Mouse (Mus musculus) midbrain, embryonic 13.5 days (tissue): Measurements from ENCODE around the gene Gadd45a. TPM values are rescaled to one million over a fixed set of nuclear protein-coding genes. Genes with fewer than 3 reads are reported as not detected.

ENCODE experiments used
- ATAC-seq: fragments of 200-750 bp; cut with Nextera tagmentation; 2 replicates; pipeline ENCODE4 v1.8.0; 2017; ENCODE audit warnings: mild to moderate bottlenecking, moderate TSS enrichment, moderate library complexity
- H3K27ac ChIP-seq: fragments of 300-500 bp; sonication (generic); 2 replicates; pipeline ENCODE4 v1.5.1; 2015; ENCODE audit warnings: inconsistent platforms, mild to moderate bottlenecking, moderate library complexity
- H3K27me3 ChIP-seq: fragments of 300-500 bp; sonication (generic); 2 replicates; pipeline ENCODE4 v1.6.1; 2015; ENCODE audit warnings: mild to moderate bottlenecking, inconsistent platforms
- H3K36me3 ChIP-seq: fragments of 300-500 bp; sonication (generic); 2 replicates; pipeline ENCODE4 v1.6.1; 2015; ENCODE audit warnings: mild to moderate bottlenecking, inconsistent platforms
- H3K4me1 ChIP-seq: fragments of 300-500 bp; sonication (generic); replicated peaks from 2 replicates; pipeline ENCODE4 v1.6.1; 2015; ENCODE audit warnings: inconsistent platforms
- H3K4me2 ChIP-seq: fragments of 300-500 bp; sonication (generic); replicated peaks from 2 replicates; pipeline ENCODE4 v1.6.1; 2015; ENCODE audit warnings: moderate library complexity, mild to moderate bottlenecking, inconsistent platforms
- H3K4me3 ChIP-seq: fragments of 300-500 bp; sonication (generic); replicated peaks from 2 replicates; pipeline ENCODE4 v1.5.1; 2015; ENCODE audit warnings: mild to moderate bottlenecking, inconsistent platforms
- H3K9ac ChIP-seq: fragments of 300-500 bp; sonication (generic); replicated peaks from 2 replicates; pipeline ENCODE4 v1.6.1; 2015; ENCODE audit warnings: mild to moderate bottlenecking, inconsistent platforms
- H3K9me3 ChIP-seq: fragments of 300-500 bp; sonication (generic); 2 replicates; pipeline ENCODE4 v1.6.1; 2016; ENCODE audit warnings: mild to moderate bottlenecking, inconsistent platforms
- WGBS: fragments of 180-500 bp; shearing (Covaris S2); methylation state at CpG from one replicate; pipeline ENCODE4 v1.1.7; 2015; 5-methylcytosine and 5-hydroxymethylcytosine counted together
- polyA plus RNA-seq: library from polyadenylated mRNA; unstranded; fragments of >200 nt; fragmentation: Nextera tagmentation; extraction: Ambion mirVana; gene quantifications from 2 replicates; pipeline ENCODE4 v1.2.1, GENCODE M21; 2015

The Gadd45a gene
- polyA plus RNA-seq, 1 experiment from 2014 or later: 21.1 TPM

DNA sequence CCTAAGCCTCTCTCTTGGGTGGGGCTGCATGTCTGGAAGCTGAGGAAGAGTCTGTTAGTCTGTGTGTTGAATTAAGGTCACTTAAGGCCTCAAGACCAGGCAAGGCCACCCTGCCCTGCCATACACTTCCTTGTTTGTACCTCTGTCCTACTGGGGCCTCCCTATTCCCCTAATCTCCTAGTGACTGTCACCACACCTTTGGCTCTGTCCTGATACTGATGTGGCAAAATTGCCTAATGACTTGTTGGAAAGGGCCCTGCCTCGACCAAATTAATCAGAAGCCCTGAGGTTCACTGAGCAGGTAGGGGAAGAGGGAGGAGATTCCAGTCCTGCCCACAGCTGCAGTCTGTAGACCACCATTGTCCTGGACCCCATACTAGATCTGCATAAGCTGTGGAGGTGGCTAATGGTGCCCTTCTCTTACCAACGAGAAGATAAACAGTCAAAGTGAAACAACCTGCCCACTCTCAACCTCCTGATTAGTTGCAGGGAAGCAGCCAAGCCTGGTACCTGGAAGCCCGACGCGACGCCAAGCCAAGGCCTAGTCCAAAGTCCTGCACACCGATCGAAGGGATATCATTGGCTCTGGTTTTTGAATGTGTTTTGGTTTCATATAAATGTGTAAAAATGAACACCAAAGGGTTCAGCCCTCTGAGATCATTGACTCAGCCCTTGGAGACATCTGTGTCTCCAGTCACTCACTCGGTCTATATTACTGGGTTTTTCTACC is 23.1 kb downstream of the Gadd45a start:
- no peak for ATAC-seq

DNA sequence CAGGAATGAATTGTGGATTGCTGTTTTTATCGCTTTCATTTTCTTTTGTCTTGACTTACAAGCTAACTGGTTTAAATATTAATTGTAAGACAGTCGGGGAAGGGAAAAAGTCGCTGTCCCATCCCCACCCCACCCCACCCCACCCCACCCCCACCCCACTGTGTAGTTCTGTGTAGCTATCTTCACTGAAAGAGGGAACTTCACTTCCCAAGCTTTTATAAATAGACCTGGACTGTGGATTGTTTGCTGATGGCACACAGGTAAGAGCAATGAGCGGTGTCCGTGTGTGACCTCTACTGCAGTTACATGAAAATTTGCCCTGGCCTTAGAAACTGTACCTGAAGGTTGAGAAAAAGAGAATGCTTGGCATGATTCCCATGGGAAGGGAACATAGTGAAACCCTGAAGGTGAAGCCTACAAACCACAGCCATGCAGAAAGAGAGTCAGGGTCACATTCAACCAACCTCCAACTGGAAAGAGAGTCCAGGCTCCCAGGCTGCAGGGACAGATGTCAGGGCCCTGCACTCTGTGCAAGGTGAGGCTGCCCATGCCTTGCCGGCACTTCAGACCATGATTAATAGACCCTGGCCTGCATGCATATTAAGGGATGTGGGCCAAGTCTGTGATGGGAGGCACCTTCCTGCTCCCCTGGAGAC is 23.8 kb downstream of the Gadd45a start:
- H3K9ac ChIP-seq: no peak overlapping the region
- WGBS: 96% methylated on average over 6 of the region's 6 CpGs
- H3K9me3 ChIP-seq: no peaks in the 10 kb centered on the region
- H3K4me1 ChIP-seq: no peaks in the 10 kb centered on the region
- no peak overlapping the region for H3K27ac ChIP-seq
- no peak for ATAC-seq
- no peak overlapping the region for H3K4me2 ChIP-seq
- no peaks in the 10 kb centered on the region for H3K36me3 ChIP-seq
- H3K4me3 ChIP-seq: no peak overlapping the region
- H3K27me3 ChIP-seq: no peaks in the 10 kb centered on the region

More for the DNA sequence above, 23.1 kb downstream of the Gadd45a start:
- Histone ChIP-seq H3K27me3 (no peaks in the 10 kb centered on the region), H3K4me2 (no peak overlapping the region), H3K27ac (no peak overlapping the region), H3K9me3 (no peaks in the 10 kb centered on the region), H3K36me3 (no peaks in the 10 kb centered on the region), H3K4me1 (no peaks in the 10 kb centered on the region), H3K4me3 (no peak overlapping the region), H3K9ac (no peak overlapping the region)
- 89% methylated on average over 9 of the region's 9 CpGs for WGBS

DNA sequence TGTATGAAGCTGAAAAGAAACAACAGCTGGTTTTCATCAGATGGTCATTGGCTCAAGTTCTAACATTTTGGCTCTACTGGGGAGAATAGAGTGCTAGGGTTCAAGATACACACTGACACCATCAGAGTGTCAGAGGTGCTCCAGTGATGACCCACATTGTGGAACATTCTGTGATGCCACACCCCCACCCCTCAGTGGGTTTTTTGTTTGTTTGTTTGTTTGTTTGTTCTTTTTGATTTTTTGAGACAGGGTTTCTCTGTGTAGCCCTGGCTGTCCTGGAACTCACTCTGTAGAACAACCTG is 26.1 kb downstream of the Gadd45a start:
- H3K9me3 ChIP-seq: no peaks in the 10 kb centered on the region
- no peaks in the 10 kb centered on the region for H3K27me3 ChIP-seq
- no peak overlapping the region for H3K9ac ChIP-seq
- no peak overlapping the region for H3K4me2 ChIP-seq
- H3K4me3 ChIP-seq: no peak overlapping the region
- ATAC-seq: no peak
- no peaks in the 10 kb centered on the region for H3K36me3 ChIP-seq
- H3K27ac ChIP-seq: no peak overlapping the region
- H3K4me1 ChIP-seq: no peaks in the 10 kb centered on the region

DNA sequence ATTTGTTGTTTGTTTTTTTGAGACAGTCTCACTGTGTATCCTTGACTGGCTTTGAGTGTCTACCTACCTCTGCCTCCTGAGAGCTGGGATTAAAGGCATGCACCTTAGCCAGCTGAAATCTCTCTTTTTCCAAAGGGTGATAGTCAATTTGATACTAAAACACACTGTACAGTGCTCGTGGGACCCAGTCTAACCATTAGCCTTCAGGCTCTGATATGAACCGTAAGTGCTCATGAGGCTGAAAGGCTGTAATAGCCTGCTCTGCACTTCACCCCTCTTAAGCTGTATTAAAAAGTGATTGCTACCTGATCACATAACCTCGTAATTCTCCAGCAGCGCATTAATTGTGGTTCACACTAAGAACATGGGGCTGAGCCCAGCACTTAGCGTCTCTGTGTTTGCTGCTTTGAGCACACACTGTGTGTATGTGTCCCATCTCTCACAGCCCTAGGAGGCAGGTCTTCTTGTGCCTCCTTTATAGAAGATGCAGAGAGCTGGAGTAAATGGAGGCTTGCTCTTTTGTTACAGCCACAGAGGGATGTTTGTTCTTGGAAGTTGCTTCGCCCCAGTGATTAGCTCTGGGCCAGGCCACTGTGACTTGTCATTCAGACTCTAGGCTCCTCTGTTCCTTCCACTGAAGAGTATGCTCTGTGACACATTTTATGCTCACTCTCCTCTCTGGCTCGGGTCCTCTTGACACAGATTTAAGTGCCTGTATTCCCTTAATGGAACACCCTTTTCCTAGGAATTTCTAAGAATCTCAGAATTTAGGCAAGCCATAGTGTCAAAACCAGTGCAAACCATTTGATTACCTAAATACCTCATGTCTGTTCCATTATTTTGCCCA is 26.7 kb downstream of the Gadd45a start:
- H3K27ac ChIP-seq: no peak overlapping the region
- WGBS: 55% methylated on average over 7 of the region's 7 CpGs
- no peaks in the 10 kb centered on the region for H3K36me3 ChIP-seq
- no peak overlapping the region for H3K4me3 ChIP-seq
- H3K4me2 ChIP-seq: no peak overlapping the region
- H3K9me3 ChIP-seq: no peaks in the 10 kb centered on the region
- peak; percentile 83 for ATAC-seq
- no peak overlapping the region for H3K9ac ChIP-seq
- no peaks in the 10 kb centered on the region for H3K4me1 ChIP-seq
- no peaks in the 10 kb centered on the region for H3K27me3 ChIP-seq

DNA sequence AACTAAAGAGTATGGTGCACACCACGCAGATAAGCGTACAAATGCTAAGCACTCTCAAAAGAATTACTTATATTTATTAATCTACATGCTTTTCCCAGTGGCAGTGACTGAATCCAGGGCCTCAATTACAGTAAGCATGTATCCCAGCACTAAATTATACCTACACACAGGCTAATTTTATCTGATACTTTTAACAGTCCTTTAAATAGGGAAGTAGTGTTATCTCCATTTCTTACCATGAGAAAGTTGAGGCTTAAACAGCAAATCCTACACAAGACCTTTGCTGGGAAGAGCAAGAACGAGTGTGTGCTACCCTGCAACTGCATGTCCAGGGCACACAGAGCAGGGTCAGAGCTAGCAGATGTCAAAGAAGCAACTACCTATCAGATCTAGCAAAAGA is 27.4 kb downstream of the Gadd45a start:
- no peaks in the 10 kb centered on the region for H3K27me3 ChIP-seq
- no peaks in the 10 kb centered on the region for H3K9me3 ChIP-seq
- no peak overlapping the region for H3K27ac ChIP-seq
- no peak overlapping the region for H3K4me3 ChIP-seq
- no peak overlapping the region for H3K9ac ChIP-seq
- no peaks in the 10 kb centered on the region for H3K36me3 ChIP-seq
- WGBS: 95% methylated on average over 3 of the region's 3 CpGs
- H3K4me2 ChIP-seq: no peak overlapping the region
- no peak for ATAC-seq
- H3K4me1 ChIP-seq: no peaks in the 10 kb centered on the region

DNA sequence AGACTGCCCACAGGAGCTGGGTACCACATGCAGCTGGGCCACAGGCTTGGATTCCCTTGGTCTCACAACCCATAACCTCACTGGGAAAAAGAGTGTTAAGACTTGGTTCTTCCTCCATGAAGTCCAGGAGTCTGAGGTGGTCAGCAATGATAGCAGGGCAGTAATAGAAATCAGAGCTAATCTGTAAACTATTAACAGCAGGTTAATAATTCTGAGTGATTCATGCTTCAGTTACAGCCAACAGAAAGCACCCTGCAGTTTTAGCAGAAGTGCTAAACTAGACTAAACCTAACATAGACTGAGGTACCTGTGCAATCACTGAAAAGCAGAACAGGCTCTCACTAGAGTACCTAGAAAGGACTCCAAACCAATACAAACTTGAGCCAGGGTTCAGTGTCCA is 37.5 kb downstream of the Gadd45a start:
- Histone ChIP-seq H3K4me1 (no peaks in the 10 kb centered on the region), H3K9me3 (no peaks in the 10 kb centered on the region), H3K9ac (no peak overlapping the region), H3K4me3 (no peak overlapping the region), H3K27me3 (no peaks in the 10 kb centered on the region), H3K27ac (no peak overlapping the region), H3K4me2 (no peak overlapping the region), H3K36me3 (no peaks in the 10 kb centered on the region)
- ATAC-seq: no peak

DNA sequence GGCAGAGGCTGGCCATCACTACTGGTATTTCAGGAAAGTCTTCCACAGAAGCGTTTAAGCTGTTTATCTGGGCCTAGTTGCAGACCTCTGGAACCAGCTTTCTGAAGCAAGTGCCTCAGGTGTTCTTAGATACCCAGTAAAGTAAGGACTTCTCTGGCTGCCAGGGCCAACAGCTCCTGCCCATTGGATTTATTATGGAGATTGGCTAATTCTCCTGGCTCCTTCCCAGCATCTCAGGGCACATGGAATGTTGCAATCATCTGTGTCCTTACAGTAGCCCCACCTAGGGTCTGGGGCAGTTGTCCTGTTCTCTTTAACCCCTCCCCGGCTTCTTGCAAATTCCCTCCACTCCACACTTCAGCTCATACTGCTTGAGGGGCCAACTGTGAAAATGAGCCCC is 38.6 kb downstream of the Gadd45a start:
- H3K4me1 ChIP-seq: no peaks in the 10 kb centered on the region
- no peak for ATAC-seq
- H3K9ac ChIP-seq: no peak overlapping the region
- no peaks in the 10 kb centered on the region for H3K36me3 ChIP-seq
- H3K4me3 ChIP-seq: no peak overlapping the region
- no peaks in the 10 kb centered on the region for H3K9me3 ChIP-seq
- H3K27ac ChIP-seq: no peak overlapping the region
- H3K4me2 ChIP-seq: no peak overlapping the region
- 78% methylated on average over 2 of the region's 2 CpGs for WGBS
- H3K27me3 ChIP-seq: no peaks in the 10 kb centered on the region

DNA sequence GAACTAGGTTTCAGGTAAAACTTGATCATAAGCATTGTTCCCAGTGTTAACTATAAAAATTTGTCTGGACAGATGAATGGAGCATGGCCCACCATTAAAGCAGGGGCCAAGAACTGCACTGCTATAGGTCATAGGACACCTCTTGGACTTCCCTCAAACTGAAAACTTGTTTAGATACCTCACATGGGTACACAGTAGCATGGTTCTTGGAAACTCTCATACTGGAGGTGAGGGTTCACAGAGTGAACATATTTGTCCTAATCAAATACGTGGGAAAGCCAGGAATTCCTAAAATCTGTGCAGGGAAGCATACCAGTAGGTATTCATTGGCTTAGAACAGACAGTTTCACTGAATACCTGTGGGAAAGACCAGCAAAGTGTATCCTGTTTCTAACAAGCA is 41.0 kb downstream of the Gadd45a start:
- Histone ChIP-seq H3K36me3 (no peaks in the 10 kb centered on the region), H3K27me3 (no peaks in the 10 kb centered on the region), H3K9ac (no peak overlapping the region), H3K27ac (no peak overlapping the region), H3K4me2 (no peak overlapping the region), H3K4me1 (no peaks in the 10 kb centered on the region), H3K9me3 (no peaks in the 10 kb centered on the region), H3K4me3 (no peak overlapping the region)
- WGBS: 88% methylated on average over 1 of the region's 1 CpGs
- no peak for ATAC-seq

DNA sequence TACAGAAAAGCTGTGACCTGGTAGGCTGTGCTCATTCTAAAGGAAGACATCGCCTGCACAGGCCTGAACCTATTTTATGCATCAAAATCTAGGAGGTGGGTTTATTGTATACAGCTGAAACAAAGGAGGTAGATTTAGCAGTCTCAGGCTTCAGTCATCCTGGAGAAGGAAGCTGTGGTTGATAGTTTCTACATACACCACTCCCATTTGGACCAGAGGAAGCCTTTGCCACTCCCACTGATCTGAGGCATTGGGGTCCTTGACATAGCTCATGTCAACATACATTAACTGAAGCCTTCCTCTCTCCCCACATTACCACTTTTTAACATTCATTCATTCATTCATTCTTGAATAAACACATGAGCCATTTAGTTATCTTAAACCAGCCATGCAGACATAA is 41.4 kb downstream of the Gadd45a start:
- Histone ChIP-seq H3K4me1 (no peaks in the 10 kb centered on the region), H3K4me2 (no peak overlapping the region), H3K27ac (no peak overlapping the region), H3K9ac (no peak overlapping the region), H3K4me3 (no peak overlapping the region), H3K9me3 (no peaks in the 10 kb centered on the region), H3K36me3 (no peaks in the 10 kb centered on the region), H3K27me3 (no peaks in the 10 kb centered on the region)
- 94% methylated on average over 1 of the region's 1 CpGs for WGBS
- no peak for ATAC-seq

DNA sequence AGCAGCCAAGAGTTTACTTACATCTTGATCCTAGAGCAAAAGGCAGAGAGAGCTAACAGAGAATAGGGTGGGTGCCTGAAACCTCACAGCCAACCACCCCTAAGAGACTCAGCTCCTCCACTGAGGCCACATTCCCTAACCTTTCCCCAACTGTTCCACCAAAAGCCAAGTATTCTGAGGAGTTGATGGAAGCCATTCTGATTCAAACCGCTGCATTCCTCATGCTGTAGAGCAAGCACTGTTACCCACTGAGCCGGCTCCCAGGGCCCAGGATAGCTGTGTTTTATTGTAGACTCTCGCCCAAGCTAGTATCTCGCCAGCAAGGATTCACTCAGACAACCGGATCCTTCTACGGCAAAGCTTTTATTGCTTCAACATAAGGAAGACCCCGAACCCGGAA is 42.3 kb downstream of the Gadd45a start:
- Histone ChIP-seq H3K36me3 (no peaks in the 10 kb centered on the region), H3K27me3 (no peaks in the 10 kb centered on the region), H3K9me3 (no peaks in the 10 kb centered on the region), H3K4me3 (no peak overlapping the region), H3K27ac (no peak overlapping the region), H3K4me2 (no peak overlapping the region), H3K9ac (no peak overlapping the region), H3K4me1 (no peaks in the 10 kb centered on the region)
- WGBS: 93% methylated on average over 8 of the region's 8 CpGs
- no peak for ATAC-seq

DNA sequence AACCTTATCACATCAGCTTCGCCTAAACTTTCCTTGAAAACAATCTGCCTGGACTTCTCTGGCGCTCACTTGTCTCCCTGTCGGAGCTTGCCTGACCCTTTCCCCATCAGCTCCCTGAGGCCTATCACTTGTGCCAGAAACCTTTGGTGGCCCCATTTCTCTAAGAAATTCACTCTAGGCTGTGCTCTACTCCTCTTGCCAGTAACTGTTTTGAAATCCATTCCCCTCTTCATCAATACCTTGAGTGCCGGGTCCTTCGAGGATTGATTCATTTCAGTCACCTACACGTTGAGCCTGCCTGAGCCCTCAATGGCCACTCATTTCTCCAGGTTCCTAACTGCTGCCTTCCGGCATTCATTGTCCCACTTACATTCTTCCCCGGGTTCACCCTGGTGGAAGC is 44.5 kb downstream of the Gadd45a start:
- no peaks in the 10 kb centered on the region for H3K4me1 ChIP-seq
- no peak overlapping the region for H3K27ac ChIP-seq
- 92% methylated on average over 8 of the region's 8 CpGs for WGBS
- no peak overlapping the region for H3K9ac ChIP-seq
- no peaks in the 10 kb centered on the region for H3K9me3 ChIP-seq
- no peak overlapping the region for H3K4me3 ChIP-seq
- no peak for ATAC-seq
- no peak overlapping the region for H3K4me2 ChIP-seq
- H3K27me3 ChIP-seq: no peaks in the 10 kb centered on the region
- H3K36me3 ChIP-seq: no peaks in the 10 kb centered on the region

DNA sequence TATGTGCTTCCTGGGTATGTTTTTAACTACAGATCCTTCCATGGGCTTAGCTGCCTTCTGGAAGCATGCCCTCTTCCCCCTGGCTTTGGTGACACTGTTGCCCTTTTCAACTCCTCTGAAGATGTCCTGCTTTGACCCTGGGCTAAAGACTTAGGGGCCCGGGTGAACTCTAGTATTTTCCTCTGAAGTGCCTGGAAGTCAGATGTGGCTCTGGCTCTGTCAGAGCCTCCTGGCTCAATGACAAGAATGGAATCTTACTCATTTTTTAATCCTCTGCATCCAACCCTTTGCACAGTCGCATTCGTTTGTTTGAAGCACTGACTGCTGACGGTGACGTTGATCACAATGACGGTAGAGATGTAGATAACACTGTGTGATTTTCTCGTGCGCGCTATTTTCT is 45.0 kb downstream of the Gadd45a start:
- ATAC-seq: no peak
- H3K9ac ChIP-seq: no peak overlapping the region
- H3K4me1 ChIP-seq: no peaks in the 10 kb centered on the region
- H3K4me3 ChIP-seq: no peak overlapping the region
- no peak overlapping the region for H3K4me2 ChIP-seq
- H3K36me3 ChIP-seq: no peaks in the 10 kb centered on the region
- H3K9me3 ChIP-seq: no peaks in the 10 kb centered on the region
- no peak overlapping the region for H3K27ac ChIP-seq
- no peaks in the 10 kb centered on the region for H3K27me3 ChIP-seq
- WGBS: 87% methylated on average over 9 of the region's 9 CpGs
